Mouse (Mus musculus): ENCODE measurements around the gene Pkdrej.

DNA sequence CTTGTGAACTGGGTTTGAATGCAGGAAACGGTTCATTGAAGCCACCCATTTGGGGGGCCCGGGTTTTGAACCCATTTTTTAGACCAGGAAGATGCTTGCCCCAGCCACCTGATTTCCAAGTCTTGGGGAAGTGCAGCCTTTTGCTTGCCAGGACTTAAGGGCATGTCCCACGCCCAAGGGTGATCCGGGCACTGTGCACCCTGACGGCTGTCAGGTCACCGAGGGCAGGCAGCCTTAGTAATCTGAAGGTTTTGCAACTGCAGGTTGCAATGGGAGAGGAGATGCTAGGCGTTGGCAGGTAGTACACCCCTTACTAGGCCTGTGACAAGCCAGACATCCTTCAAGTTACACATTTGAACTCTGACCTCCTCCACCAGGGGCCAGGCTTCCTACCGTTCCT lies 11.1 kb upstream of the Pkdrej start:
- TF ChIP-seq POLR2A (IDR thresholded peaks at IDR 0.05; ENCODE audit: extremely low read depth, insufficient read depth, low read length) (no peak), CTCF (IDR thresholded peaks at IDR 0.05; ENCODE audit: extremely low read depth, insufficient read depth, low read length) (no peak)
